Mouse (Mus musculus) C2C12 (cell line): Measurements from ENCODE around the gene Hnrnpk. TPM values are rescaled to one million over a fixed set of nuclear protein-coding genes. Genes with fewer than 3 reads are reported as not detected.
"Not testable (repeated sequence)": the region's sequence is repeated elsewhere in the genome, so short reads cannot be mapped to it uniquely, and the experiment has no call there.

ENCODE experiments used
- H3K27me3 ChIP-seq: one replicate; pipeline ENCODE4 v1.6.1; 2011; ENCODE audit not compliant: control insufficient read depth, insufficient read depth, insufficient read length
- H3K36me3 ChIP-seq: one replicate; pipeline ENCODE4 v1.6.1; 2011; ENCODE audit not compliant: control insufficient read depth, insufficient read depth
- H3K4me3 ChIP-seq: one replicate; pipeline ENCODE4 v1.5.1; 2011; ENCODE audit warnings: mild to moderate bottlenecking, control low read depth; ENCODE audit not compliant: poor library complexity, insufficient read depth, severe bottlenecking
- H3K79me2 ChIP-seq: one replicate; pipeline ENCODE4 v1.6.1; 2011; ENCODE audit not compliant: control insufficient read depth, insufficient read depth
- H3K79me3 ChIP-seq: one replicate; pipeline ENCODE4 v1.6.1; 2011; ENCODE audit warnings: low read depth, control low read depth
- H3ac ChIP-seq: one replicate; pipeline ENCODE3; 2011; ENCODE audit warnings: low read depth; ENCODE audit not compliant: control insufficient read depth, insufficient read length
- CEBPB ChIP-seq: IDR thresholded peaks from one replicate; pipeline ENCODE4 v1.6.1; 2011; ENCODE audit warnings: low read depth, mild to moderate bottlenecking, control low read depth, moderate library complexity
- CTCF ChIP-seq: IDR thresholded peaks from one replicate; pipeline ENCODE4 v1.5.1; 2011; ENCODE audit not compliant: control insufficient read depth, insufficient read depth, insufficient read length
- FOSL1 ChIP-seq: IDR thresholded peaks from one replicate; pipeline ENCODE4 v1.8.0; 2011; ENCODE audit warnings: mild to moderate bottlenecking, low read length; ENCODE audit not compliant: poor library complexity, insufficient read depth, severe bottlenecking
- MAX ChIP-seq: IDR thresholded peaks from one replicate; pipeline ENCODE4 v1.6.1; 2011; ENCODE audit warnings: mild to moderate bottlenecking, control low read depth
- MYOD1 ChIP-seq: IDR thresholded peaks from one replicate; pipeline ENCODE4 v1.6.1; 2011; ENCODE audit warnings: low read depth; ENCODE audit not compliant: control insufficient read depth, insufficient read length
- MYOG ChIP-seq: IDR thresholded peaks from one replicate; pipeline ENCODE4 v1.6.1; 2011; ENCODE audit not compliant: control insufficient read depth, insufficient read length; ENCODE audit errors: extremely low read depth
- USF1 ChIP-seq: IDR thresholded peaks from one replicate; pipeline ENCODE4 v1.6.1; 2011; ENCODE audit warnings: low read depth, mild to moderate bottlenecking, control low read depth, moderate library complexity
- long read RNA-seq, 2 experiments: library from polyadenylated mRNA; unstranded; transcript quantifications; one replicate each; pipeline ENCODE4 v2.0.0; 2019 to 2020
- polyA plus RNA-seq: library from polyadenylated mRNA; unstranded; fragments of >200 nt; fragmentation: generic; extraction: Trizol; gene quantifications from one replicate; pipeline ENCODE4 v1.2.1, GENCODE M21; 2012; ENCODE audit warnings: missing spikeins

The Hnrnpk gene
- 370 TPM for polyA plus RNA-seq
- long read RNA-seq, experiment 1, partial matches to known transcripts = 49 of 833 reads
- long read RNA-seq, experiment 1, other reads (novel, unspliced or antisense) = 784 of 833 reads
- long read RNA-seq, experiment 2, partial matches to known transcripts = 109 of 4,596 reads
- long read RNA-seq, experiment 2, other reads (novel, unspliced or antisense) = 4,485 of 4,596 reads

DNA sequence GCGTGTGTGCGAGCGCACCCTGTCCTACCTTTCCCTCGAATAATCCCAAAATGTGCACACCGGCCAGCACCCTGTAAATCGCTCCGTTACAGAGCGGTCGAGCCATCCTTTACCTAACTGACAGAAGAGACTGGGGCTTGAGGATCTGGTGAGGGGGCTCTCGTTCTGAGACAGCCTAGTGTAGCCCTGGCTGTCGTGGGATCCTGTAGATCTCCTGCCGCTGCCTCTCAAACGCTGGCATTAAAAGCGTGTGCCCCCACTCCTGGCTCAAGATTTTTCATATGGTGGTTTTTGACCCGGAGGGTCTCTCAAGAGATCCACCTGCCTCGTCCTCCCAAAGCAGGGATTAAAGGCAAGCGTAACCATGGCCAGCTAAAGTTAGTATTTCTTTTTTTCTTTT is at the start of gene Hnrnpk:
Gene Hnrnpk (minus strand): TSS at position 101 of the 400 bp plus-strand sequence.
- not testable (repeated sequence) for H3K27me3 ChIP-seq
- peak within 1 kb of the TSS; percentile 92 for H3ac ChIP-seq
- peaks cover 85% of the 10 kb centered on the region for H3K79me2 ChIP-seq
- peak within 1 kb of the TSS; percentile 78 for H3K4me3 ChIP-seq
- peaks cover 46% of the 10 kb centered on the region for H3K36me3 ChIP-seq
- H3K79me3 ChIP-seq = peaks cover 66% of the 10 kb centered on the region

- no peak overlapping the region for H3ac ChIP-seq
- no peaks in the 10 kb centered on the region for H3K36me3 ChIP-seq
- TF ChIP-seq MAX (no peak), MYOD1 (no peak), MYOG (no peak), CEBPB (no peak)
- no peaks in the 10 kb centered on the region for H3K79me2 ChIP-seq
- H3K79me3 ChIP-seq = no peaks in the 10 kb centered on the region
- no peak overlapping the region for H3K4me3 ChIP-seq
- no peaks in the 10 kb centered on the region for H3K27me3 ChIP-seq
Observed at GRCm38 (mm10) chr13:58452246-58452645, 49.1 kb upstream of the Hnrnpk start.

- Histone ChIP-seq H3K27me3 (no peaks in the 10 kb centered on the region), H3K79me3 (no peaks in the 10 kb centered on the region), H3ac (no peak overlapping the region), H3K79me2 (no peaks in the 10 kb centered on the region), H3K4me3 (no peak overlapping the region), H3K36me3 (no peaks in the 10 kb centered on the region)
- no peak for TF ChIP-seq MYOD1
- no peak for TF ChIP-seq USF1
- TF ChIP-seq MYOG = no peak
- no peak for TF ChIP-seq FOSL1
- no peak for TF ChIP-seq CEBPB
- no peak for TF ChIP-seq CTCF
Observed at GRCm38 (mm10) chr13:58450459-58451182, 47.5 kb upstream of the Hnrnpk start.

GRCm38 (mm10) chr13:58446541-58446940 is 43.4 kb upstream of the Hnrnpk start:
- no peaks in the 10 kb centered on the region for H3K79me2 ChIP-seq
- H3K36me3 ChIP-seq = no peaks in the 10 kb centered on the region
- TF ChIP-seq MYOG = no peak
- no peak for TF ChIP-seq CEBPB
- no peak for TF ChIP-seq CTCF
- TF ChIP-seq MAX = no peak
- no peak for TF ChIP-seq FOSL1
- TF ChIP-seq MYOD1 = no peak
- no peak for TF ChIP-seq USF1
- no peak overlapping the region for H3K4me3 ChIP-seq
- H3ac ChIP-seq = no peak overlapping the region
- no peaks in the 10 kb centered on the region for H3K79me3 ChIP-seq
- no peaks in the 10 kb centered on the region for H3K27me3 ChIP-seq

GRCm38 (mm10) chr13:58443787-58444186 is 40.6 kb upstream of the Hnrnpk start:
- Histone ChIP-seq H3K79me3 (no peaks in the 10 kb centered on the region), H3K36me3 (no peaks in the 10 kb centered on the region), H3K4me3 (no peak overlapping the region), H3ac (no peak overlapping the region), H3K27me3 (no peaks in the 10 kb centered on the region), H3K79me2 (no peaks in the 10 kb centered on the region)
- TF ChIP-seq MYOG (no peak), FOSL1 (no peak)

DNA sequence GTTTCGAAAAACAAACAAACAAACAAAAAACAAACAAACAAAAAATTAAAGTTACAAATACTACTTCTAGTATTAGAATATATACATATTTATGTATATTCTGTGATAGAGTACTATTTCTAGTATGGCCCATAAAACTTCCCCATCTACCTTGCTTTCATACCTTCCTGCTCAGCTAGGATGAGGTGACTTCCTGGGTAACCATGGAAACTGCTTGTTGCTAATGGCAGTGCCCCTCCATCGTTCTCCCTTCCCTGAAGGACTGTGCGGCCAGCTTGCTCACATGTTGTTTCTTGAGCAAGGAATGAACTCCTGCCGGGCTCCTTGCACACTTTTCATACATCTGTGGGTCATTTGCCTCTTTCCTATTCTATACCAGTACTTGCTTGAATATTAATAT is 40.2 kb upstream of the Hnrnpk start:
- Histone ChIP-seq H3K79me3 (no peaks in the 10 kb centered on the region), H3K4me3 (no peak overlapping the region), H3ac (no peak overlapping the region), H3K79me2 (no peaks in the 10 kb centered on the region), H3K36me3 (no peaks in the 10 kb centered on the region), H3K27me3 (no peaks in the 10 kb centered on the region)
- TF ChIP-seq MAX (no peak), CEBPB (no peak)
